Comparison of ENCODE assay signal across 8 mouse cellular contexts in genomic region chr1:171387099-171387498, GRCm38 (mm10). TPM values are rescaled to one million over a fixed set of nuclear protein-coding genes. Genes with fewer than 3 reads are reported as not detected.
DNase-seq lines count a peak whose midpoint lies in the region; ATAC-seq lines count a peak whose summit lies in the region.

No protein-coding gene starts in this region.

- intact Hi-C loops in heart, postnatal 25 days (cut with DNase I), result no loop called here

- no peaks in the 10 kb centered on the region for H3K9me3 ChIP-seq in heart, embryonic 11.5 days (replicated peaks; ENCODE audit: control insufficient read depth, low read length)
- H3K9me3 ChIP-seq in neural tube, embryonic 15.5 days (replicated peaks), result no peaks in the 10 kb centered on the region
- H3K9me3 ChIP-seq in limb, embryonic 12.5 days, result no peaks in the 10 kb centered on the region

- peaks cover 2% of the 10 kb centered on the region; the same call in 1 of the 2 replicates for H3K4me1 ChIP-seq in heart, embryonic 11.5 days (ENCODE audit: control insufficient read depth, insufficient read depth, low read length)
- 0 out of 2 replicates have a peak, but pooled peaks cover 3% of the 10 kb centered on the region for H3K4me1 ChIP-seq in neural tube, embryonic 15.5 days
- peaks cover 21% of the 10 kb centered on the region for H3K4me1 ChIP-seq in limb, embryonic 12.5 days (replicated peaks)

- no peaks in the 10 kb centered on the region for H3K27me3 ChIP-seq in heart, embryonic 11.5 days (ENCODE audit: control insufficient read depth, insufficient read depth, low read length)
- H3K27me3 ChIP-seq in neural tube, embryonic 15.5 days (replicated peaks), result no peaks in the 10 kb centered on the region
- H3K27me3 ChIP-seq in limb, embryonic 12.5 days, result peaks cover 15% of the 10 kb centered on the region

- WGBS in heart, embryonic 11.5 days (ENCODE audit: insufficient replicate concordance), result 15% methylated on average over 6 of the region's 6 CpGs
- 22% methylated on average over 6 of the region's 6 CpGs for WGBS in neural tube, embryonic 15.5 days
- WGBS in limb, embryonic 12.5 days, result 13% methylated on average over 6 of the region's 6 CpGs

- H3K27ac ChIP-seq in heart, embryonic 11.5 days (ENCODE audit: low read depth, low read length), result no peak overlapping the region
- no peak overlapping the region for H3K27ac ChIP-seq in neural tube, embryonic 15.5 days (replicated peaks)
- no peak overlapping the region for H3K27ac ChIP-seq in limb, embryonic 12.5 days

- H3K36me3 ChIP-seq in heart, embryonic 11.5 days (ENCODE audit: control insufficient read depth, insufficient read depth, low read length), result no peaks in the 10 kb centered on the region
- H3K36me3 ChIP-seq in neural tube, embryonic 15.5 days, result no peaks in the 10 kb centered on the region
- H3K36me3 ChIP-seq in limb, embryonic 12.5 days, result no peaks in the 10 kb centered on the region

- no peak; the same call in 1 of the 2 replicates for ATAC-seq in heart, embryonic 11.5 days (replicated peaks; ENCODE audit: insufficient number of reproducible peaks, low FRiP score, low TSS enrichment)
- ATAC-seq in neural tube, embryonic 15.5 days (ENCODE audit: low FRiP score), result no peak
- peak; percentile 33; the same call in 1 of the 2 replicates for ATAC-seq in limb, embryonic 12.5 days (ENCODE audit: insufficient number of reproducible peaks, insufficient read depth, low FRiP score, low TSS enrichment, low read depth)

- no peak overlapping the region for H3K4me3 ChIP-seq in heart, embryonic 11.5 days (ENCODE audit: low read depth, low read length)
- H3K4me3 ChIP-seq in neural tube, embryonic 15.5 days (replicated peaks), result no peak overlapping the region
- H3K4me3 ChIP-seq in limb, embryonic 12.5 days (replicated peaks), result no peak overlapping the region

- peak overlapping the region; percentile 53 for H3K4me2 ChIP-seq in heart, embryonic 11.5 days
- no peak overlapping the region for H3K4me2 ChIP-seq in neural tube, embryonic 15.5 days
- peak overlapping the region; percentile 35 for H3K4me2 ChIP-seq in limb, embryonic 12.5 days

- DNase-seq in heart, postnatal 25 days (ENCODE audit: low spot score), result no peak
- DNase-seq in neural tube, embryonic 10.5 days (ENCODE audit: extremely low spot score, low spot score), result peak; percentile 52
- peak; percentile 65 to 74 for DNase-seq in thymus, postnatal 36 days
- no peak for DNase-seq in frontal cortex, postnatal 25 days (ENCODE audit: low spot score in 2 of 2)
- no peak for DNase-seq in right cerebral cortex, adult 18-20 months

- H3K9ac ChIP-seq in heart, embryonic 11.5 days (ENCODE audit: low read depth, low read length), result peak overlapping the region; percentile 58; the same call in 1 of the 2 replicates
- no peak overlapping the region for H3K9ac ChIP-seq in neural tube, embryonic 15.5 days (replicated peaks)
- H3K9ac ChIP-seq in limb, embryonic 12.5 days (replicated peaks), result no peak overlapping the region

RNA-seq across cellular contexts. Expression of gene Arhgap30, which starts 1.7 kb away (rescaled TPM):
- 0.18 and 0.44 TPM in 2 replicates for polyA plus RNA-seq in heart, embryonic 11.5 days (2014; fragmentation: Nextera tagmentation; extraction: Ambion mirVana)
- total RNA-seq in heart, postnatal 25 days (2021), result 1 to 10 TPM; 2.7 TPM
- polyA plus RNA-seq in neural tube, embryonic 15.5 days (2015; fragmentation: Nextera tagmentation; extraction: Ambion mirVana), result 0.88 and 6.0 TPM in 2 replicates
- 0.75 and 0.91 TPM in 2 replicates for polyA plus RNA-seq in limb, embryonic 12.5 days (2016; fragmentation: Nextera tagmentation; extraction: Ambion mirVana)

RNA-seq across cellular contexts. Expression of gene Nectin4, which starts 17.2 kb away (rescaled TPM):
- polyA plus RNA-seq in heart, embryonic 11.5 days (2014; fragmentation: Nextera tagmentation; extraction: Ambion mirVana), result 0.08 and 0.20 TPM in 2 replicates
- total RNA-seq in heart, postnatal 25 days (2021), result under 1 TPM; 0.21 to 0.42 TPM
- 3.7 and 5.6 TPM in 2 replicates for polyA plus RNA-seq in neural tube, embryonic 15.5 days (2015; fragmentation: Nextera tagmentation; extraction: Ambion mirVana)
- polyA plus RNA-seq in limb, embryonic 12.5 days (2016; fragmentation: Nextera tagmentation; extraction: Ambion mirVana), result 6.2 and 7.8 TPM in 2 replicates

RNA-seq across cellular contexts. Expression of gene Usf1, which starts 24.0 kb away (rescaled TPM):
- polyA plus RNA-seq in heart, embryonic 11.5 days (2014; fragmentation: Nextera tagmentation; extraction: Ambion mirVana), result 53.3 and 68.2 TPM in 2 replicates
- 10 to 100 TPM; 38.7 to 42.6 TPM for total RNA-seq in heart, postnatal 25 days (2021)
- 131 and 149 TPM in 2 replicates for polyA plus RNA-seq in neural tube, embryonic 15.5 days (2015; fragmentation: Nextera tagmentation; extraction: Ambion mirVana)
- polyA plus RNA-seq in limb, embryonic 12.5 days (2016; fragmentation: Nextera tagmentation; extraction: Ambion mirVana), result 113 and 123 TPM in 2 replicates

RNA-seq across cellular contexts. Expression of gene Klhdc9, which starts 26.5 kb away (rescaled TPM):
- 0.49 and 0.51 TPM in 2 replicates for polyA plus RNA-seq in heart, embryonic 11.5 days (2014; fragmentation: Nextera tagmentation; extraction: Ambion mirVana)
- not detected for total RNA-seq in heart, postnatal 25 days (2021)
- 4.0 and 4.1 TPM in 2 replicates for polyA plus RNA-seq in neural tube, embryonic 15.5 days (2015; fragmentation: Nextera tagmentation; extraction: Ambion mirVana)
- 2.0 and 2.2 TPM in 2 replicates for polyA plus RNA-seq in limb, embryonic 12.5 days (2016; fragmentation: Nextera tagmentation; extraction: Ambion mirVana)

RNA-seq across cellular contexts. Expression of gene Tstd1, which starts 31.6 kb away (rescaled TPM):
- polyA plus RNA-seq in heart, embryonic 11.5 days (2014; fragmentation: Nextera tagmentation; extraction: Ambion mirVana), result 0.45 and 1.7 TPM in 2 replicates
- 1 to 10 TPM; 1.2 to 1.6 TPM for total RNA-seq in heart, postnatal 25 days (2021)
- 4.9 and 6.2 TPM in 2 replicates for polyA plus RNA-seq in neural tube, embryonic 15.5 days (2015; fragmentation: Nextera tagmentation; extraction: Ambion mirVana)
- 7.5 and 7.7 TPM in 2 replicates for polyA plus RNA-seq in limb, embryonic 12.5 days (2016; fragmentation: Nextera tagmentation; extraction: Ambion mirVana)

Comparison
In these comparisons a context has a peak if more than half of its experiments do, and no peak if none do; other contexts are left out.
1. DNase-seq: peak in neural tube, embryonic 10.5 days (single experiment) and thymus, postnatal 36 days (2 of 2); none in heart, postnatal 25 days (single experiment), frontal cortex, postnatal 25 days (0 of 2) and right cerebral cortex, adult 18-20 months (single experiment).